Mouse (Mus musculus): ENCODE data around the gene Gigyf1.

Gene Gigyf1

GRCm38 (mm10) chr5:137518436-137518835, at the start of gene Gigyf1:
Gene Gigyf1 (plus strand): TSS chr5:137518548.
- peak; percentile 49 for DNase-seq (ENCODE audit: low read depth)

DNA sequence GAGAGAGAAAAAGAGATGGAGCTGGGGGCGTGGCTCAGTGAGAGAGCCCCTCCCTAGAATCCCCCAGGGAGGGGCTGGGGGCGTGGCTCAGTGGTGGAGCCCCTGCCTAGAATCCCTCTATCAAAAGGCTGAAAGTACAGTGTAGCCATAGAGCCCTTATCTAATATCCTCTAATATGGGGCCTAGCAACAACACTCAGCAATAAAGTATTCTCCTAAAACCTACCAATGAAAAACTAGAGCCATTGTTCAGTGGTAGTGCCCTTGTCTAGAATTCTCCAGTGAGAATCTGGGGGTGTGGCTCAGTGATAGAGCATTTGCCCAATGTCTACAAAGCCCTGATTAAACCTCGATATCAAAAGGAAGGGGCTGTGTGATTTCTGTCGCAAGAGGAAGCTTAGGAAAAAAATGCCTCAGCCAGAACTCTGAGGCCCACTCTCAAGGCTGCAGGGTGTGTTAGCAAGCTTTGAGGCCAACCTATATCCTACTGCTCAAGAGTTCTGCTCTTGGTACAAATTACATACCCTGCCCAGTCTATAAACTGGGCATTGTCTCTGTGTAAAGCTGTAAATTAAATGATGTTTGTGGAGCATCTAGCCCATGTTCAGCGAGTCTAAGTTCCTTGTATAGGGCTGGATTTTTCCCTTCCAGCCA, 46.0 kb upstream of the Gigyf1 start:
- DNase-seq (ENCODE audit: low read depth): no peak

- DNase-seq (ENCODE audit: low read depth): no peak
These were observed 44.0 kb upstream of the Gigyf1 start for GRCm38 (mm10) chr5:137474351-137474750.

GRCm38 (mm10) chr5:137476964-137477363, 41.4 kb upstream of the Gigyf1 start, which contains the start of gene Zan:
Gene Zan (minus strand): TSS chr5:137477064.
- DNase-seq (ENCODE audit: low read depth): no peak

DNA sequence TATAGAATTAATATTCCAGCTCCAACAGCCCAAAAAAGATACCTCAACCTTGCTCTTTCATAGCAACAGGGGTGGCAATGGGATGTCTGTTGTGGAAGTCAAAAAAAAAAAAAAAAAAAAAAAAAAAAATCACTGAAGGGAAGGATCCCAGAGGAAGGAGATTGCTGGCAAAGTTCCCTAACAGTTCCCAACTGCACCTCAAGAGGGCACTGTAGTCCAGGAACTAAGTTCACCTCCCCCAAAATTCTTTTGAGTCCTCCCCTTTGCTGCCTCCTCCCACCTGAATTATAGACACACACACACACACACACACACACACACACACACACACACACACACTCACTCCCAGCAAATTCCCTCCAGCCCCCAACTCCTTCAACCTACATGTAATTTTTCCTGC, 37.2 kb upstream of the Gigyf1 start:
- peak; percentile 69 for DNase-seq (ENCODE audit: low read depth)

DNA sequence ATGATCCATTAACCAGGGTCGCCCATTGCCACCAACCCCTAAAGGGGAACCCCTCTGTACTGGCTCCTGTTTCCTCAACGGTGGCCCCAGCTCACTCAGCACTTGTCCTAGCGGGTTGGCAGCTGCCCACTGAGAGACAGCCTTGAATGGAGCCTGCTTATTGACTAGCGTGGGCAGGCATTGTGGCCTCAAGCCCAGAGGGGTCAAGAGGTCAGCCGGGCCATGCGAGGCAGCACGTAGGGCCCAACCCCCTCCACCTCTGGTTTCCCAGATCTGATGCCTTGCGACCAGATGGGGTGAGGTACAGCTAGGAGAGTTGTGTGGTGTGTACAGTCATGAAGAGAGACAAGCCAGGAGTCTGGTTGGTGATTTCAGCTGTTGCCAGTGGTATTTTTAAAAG, 36.5 kb upstream of the Gigyf1 start:
- DNase-seq (ENCODE audit: low read depth): no peak

DNA sequence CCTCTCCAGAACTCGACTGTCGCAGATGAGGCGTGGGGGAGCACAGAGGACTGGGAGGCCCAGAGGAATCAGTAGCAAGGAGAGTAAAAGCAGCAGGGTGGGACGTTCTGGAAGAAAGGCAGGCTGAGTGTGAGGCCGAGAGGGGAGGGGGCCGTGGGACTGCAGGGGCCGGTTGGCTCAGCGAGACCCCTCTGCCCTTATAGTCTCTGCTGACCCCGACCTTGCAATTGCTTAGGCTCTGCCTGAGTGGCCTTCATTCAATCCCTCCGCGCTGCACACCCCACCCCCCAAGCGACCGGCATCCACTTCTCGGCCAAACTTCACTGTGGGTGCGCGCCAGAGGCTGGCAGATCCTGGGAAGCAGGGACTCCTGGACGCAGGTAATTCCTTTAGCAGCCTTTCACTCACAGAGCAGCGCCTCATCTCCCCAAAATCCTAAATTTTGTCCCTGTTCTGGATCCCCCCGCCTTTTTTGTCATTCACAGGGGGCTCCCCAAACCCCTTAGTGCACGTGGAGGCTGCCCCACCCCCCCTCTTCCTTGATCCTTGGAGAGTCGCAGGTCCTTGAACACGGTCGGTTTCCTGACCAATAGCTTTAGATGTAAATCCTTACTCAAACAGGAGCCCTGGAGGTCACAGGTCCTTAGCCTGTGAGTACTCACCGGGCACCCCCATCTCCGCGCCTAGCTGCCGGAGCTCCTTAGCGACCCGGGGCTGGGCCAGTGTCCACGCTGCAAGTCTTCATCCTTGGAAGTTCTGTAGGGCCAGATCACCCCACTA, 33.1 kb upstream of the Gigyf1 start:
- no peak for DNase-seq (ENCODE audit: low read depth)

- DNase-seq (ENCODE audit: low read depth): no peak
These were observed 32.5 kb upstream of the Gigyf1 start for GRCm38 (mm10) chr5:137485851-137486155.

DNA sequence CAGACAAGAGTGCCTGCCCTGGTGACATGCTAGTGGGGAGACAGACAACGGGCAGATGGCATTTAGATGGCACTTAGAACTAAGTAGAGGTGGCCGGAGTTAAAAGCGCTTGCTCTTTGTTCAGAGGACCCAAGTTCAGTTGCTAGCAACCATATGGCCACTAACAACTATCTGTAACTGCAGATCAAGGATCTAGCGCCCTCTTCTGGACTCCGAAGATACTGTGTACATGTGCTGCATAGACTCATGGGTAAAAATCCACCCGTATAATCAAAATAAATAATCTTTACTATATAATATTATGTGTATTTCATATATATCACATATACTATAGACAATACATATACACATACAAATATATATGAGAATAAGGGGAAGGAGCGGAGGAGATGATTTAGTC, 30.7 kb upstream of the Gigyf1 start:
- peak; percentile 49 for DNase-seq (ENCODE audit: low read depth)

- DNase-seq (ENCODE audit: low read depth): no peak
These were observed 26.8 kb upstream of the Gigyf1 start for GRCm38 (mm10) chr5:137491559-137491958.

DNA sequence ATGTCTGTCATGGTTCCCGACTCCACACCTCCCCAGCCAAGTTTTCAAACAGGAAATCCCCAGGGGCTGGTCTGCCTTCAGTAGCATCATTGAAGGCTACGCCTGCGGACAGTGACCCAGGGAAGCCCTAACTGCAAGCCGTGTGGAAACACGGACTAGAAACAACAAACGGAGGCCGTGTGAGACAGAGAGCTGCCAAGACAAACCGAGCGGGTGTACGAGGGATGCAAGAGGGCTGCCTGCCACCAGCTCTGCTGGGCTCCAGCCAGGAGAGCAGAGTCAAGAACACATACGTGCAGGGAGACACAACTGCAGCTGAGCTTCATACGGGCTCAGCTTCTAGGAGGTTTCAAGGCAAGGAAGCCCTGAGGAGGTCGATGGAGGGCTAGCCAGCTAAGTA, 24.5 kb upstream of the Gigyf1 start:
- no peak for DNase-seq (ENCODE audit: low read depth)

DNA sequence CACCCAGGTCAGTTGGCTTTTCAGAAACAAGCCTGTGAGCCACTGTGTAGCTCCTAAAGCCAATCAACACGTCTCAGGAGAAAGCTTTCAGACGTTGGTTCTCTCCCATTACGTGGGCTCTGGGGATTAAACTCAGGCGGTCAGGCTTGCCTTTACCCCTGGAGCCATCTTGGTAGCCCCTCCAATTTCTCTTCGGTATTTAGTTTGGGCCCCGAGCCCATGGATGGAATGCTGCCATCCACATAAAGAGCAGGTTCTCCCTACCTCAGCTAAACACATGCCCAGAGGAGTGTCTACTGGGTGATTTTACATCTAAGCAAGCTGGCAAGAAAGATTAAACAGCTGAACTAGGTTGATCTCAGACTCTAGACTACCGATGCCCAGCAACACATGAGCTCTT, 18.2 kb upstream of the Gigyf1 start:
- DNase-seq (ENCODE audit: low read depth): no peak

DNA sequence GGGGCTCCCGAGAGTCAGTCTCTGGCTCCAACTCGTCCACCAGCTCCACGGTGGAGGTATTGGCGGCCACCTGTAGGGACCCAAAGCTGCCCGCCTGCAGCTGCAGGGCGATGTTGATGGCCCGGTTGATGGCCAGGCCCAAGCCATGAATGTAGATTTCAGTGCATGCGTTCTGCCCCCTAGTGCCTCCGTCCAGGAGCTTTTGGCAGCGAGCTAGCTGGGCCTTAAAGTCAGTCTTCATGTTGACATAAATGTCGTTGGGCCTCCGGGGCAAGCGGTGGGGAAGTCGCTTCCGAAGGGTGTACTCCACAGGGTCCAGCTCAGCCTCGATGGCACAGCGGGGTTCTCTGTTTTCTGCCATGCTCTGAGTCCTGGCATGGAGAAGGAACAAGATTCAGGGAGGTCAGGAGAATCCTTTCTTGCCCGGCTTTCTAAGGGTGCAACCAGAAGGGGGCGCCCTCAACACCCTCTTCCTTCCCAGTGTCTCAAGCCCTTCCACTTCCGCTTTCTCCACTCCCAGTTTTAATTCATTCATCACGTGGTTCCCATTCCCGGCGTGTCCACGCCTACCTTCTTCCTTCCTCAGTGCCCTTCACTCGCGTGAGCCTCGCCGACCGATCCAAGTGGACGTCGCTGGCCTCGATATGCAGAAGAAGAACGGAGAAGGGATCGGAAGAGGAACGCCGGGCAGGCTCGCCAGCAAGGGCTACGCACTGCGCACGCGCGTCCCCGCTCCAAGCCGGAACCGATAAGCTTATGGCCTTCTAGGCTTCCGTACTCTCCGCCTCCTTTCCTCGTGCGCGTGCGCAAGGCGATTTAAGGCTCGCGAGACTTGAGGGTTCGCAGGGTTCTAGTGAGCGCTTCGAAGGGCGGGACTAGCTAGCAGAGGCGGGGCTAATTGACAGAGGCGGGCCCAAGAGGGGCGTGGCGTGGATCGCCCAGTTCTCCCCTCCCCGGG, 16.4 kb upstream of the Gigyf1 start, which contains the start of gene Pop7:
Pop7 (minus strand) TSS at position 810 of the 958 bp plus-strand sequence.
- peak; percentile 100 for DNase-seq (ENCODE audit: low read depth)

DNA sequence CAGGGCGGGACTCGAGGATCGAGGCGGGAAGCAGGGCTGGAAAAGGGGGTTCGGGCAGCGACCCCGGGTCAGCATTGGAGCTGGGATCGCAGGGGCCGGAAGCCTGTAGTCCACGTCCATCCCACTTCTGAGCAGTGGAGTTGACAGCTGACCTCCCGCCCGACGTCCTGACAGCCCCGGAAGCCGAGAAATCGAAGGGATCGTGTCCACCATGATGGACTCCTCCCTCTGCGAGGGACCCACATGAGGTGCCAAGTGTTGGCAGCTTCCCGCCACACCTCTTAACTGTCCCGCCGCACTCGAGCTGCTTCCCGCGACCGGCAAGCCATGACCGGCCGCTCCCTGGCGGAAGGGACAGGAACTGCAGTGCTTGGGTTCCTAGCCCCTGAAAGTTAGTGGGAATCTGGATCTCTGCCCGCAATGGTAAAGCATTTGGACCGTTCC, 15.7 kb upstream of the Gigyf1 start:
- DNase-seq (ENCODE audit: low read depth): peak; percentile 88

GRCm38 (mm10) chr5:137504041-137504440, 14.3 kb upstream of the Gigyf1 start:
- peak; percentile 47 for DNase-seq (ENCODE audit: low read depth)

GRCm38 (mm10) chr5:137510014-137510501, 8.3 kb upstream of the Gigyf1 start:
- DNase-seq (ENCODE audit: low read depth): peak; percentile 78

DNA sequence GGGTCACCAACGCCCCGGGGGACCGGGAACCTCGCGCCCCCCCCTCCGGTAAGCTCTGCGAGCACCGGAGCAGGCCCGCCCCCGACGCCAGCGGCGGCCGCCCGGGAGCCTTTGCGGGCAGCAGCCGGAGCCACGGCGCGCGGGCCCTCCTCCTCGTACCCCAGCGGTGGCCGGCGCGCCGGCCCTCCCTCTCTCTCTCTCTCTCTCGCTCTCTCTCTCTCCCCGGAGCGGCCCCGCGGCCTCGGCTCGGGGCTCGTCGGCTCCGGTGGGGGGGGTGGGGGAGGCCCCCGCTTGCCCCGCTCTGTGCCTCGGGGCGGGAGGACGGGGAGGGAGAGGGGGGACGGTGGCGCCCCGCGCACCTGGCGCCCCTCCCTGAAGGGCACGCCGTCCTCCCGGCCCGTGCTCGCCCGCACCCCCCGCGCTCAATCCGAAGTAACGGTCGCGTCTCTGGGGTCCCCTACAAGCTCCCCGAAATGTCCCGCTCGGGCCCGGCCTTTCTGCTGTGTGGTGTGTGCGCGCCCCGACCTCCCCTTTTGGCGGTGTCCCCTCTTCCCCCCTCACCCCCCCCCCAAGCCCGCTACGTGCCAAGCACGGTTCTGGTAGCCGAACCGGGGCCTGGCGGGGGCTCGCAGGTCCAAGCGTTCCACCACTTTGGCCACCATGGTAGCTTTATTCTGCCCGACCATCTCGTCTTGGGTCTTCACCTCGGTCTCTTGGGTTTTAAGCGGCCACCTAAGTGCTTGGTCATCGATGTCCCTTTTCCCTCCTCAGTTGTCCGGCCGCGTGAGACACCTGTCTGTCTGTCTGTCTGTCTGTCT, 7.6 kb upstream of the Gigyf1 start:
- DNase-seq (ENCODE audit: low read depth): peak; percentile 58

DNA sequence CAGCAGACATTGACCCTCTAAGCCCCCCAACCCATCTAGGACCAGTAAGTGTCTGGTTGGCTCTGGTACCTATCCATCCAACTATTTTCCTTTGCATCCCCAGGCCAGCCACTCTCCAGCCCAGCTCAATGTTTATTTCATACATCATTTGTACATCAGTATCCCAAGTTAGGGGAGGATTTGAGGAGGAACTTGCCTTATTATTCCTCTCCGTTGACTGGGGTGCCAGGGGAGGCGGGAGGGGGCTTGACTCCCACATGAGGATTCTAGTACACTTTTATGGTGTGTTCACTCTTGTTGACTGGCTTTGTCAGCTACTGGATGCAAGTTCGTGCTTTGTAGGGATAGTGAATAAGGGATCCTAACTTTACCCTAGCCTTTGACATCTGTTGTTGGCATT, 6.6 kb upstream of the Gigyf1 start:
- DNase-seq (ENCODE audit: low read depth): no peak

DNA sequence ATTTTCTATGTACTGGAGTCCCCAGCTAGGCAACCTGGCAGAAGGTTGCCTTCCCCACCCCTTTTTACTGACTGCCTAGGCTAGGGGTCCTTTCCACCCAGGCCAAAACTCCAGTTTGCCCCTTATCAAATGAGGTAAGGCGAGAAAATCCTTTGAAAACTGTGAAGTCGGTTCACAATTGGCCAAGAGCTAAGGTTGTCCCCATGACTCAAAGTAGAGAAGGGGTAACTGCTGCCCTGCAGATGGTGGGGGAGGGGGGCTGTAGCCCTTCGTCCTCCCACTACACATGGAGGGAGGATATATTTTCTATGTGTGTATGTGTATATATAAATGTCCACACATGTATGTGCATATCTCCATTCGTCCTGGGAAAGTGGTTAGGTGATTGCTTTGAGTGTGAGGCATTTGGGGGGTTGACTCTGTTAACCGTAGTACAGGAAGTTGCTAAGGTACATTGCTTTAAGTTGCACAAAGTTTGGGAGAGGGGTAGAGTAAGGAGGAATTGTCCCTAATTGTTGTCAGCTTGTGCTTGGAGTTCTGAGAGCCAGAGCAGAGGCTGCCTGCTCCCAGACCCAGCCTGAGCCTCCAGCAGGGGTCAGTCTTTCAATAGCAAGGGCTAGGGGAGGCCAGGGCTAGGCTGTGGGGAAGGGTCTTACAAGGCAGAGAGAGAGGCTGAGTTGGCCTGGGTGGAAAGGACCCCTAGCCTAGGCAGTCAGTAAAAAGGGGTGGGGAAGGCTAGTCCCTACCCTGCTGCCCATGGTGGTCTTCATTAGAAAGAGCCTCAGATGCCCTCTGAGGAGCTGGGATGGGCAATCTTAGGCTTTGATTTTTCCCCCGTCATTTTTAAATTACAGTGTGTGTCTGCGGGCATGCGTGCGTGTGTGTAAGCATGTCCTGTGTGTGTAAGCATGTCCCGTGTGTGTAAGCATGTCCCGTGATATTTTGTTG, 5.2 kb upstream of the Gigyf1 start:
- peak; percentile 40 for DNase-seq (ENCODE audit: low read depth)
